Mouse (Mus musculus) ES-Bruce4 (cell line): Measurements from ENCODE around the gene Mapk1ip1l. TPM values are rescaled to one million over a fixed set of nuclear protein-coding genes. Genes with fewer than 3 reads are reported as not detected.

Experiments used
- H3K27ac ChIP-seq: 2 replicates; pipeline ENCODE4 v1.5.1; 2012; ENCODE audit warnings: low read length, inconsistent platforms; ENCODE audit not compliant: insufficient read depth
- H3K27me3 ChIP-seq: 2 replicates; pipeline ENCODE4 v1.6.1; 2012; ENCODE audit warnings: mild to moderate bottlenecking, low read length, inconsistent platforms; ENCODE audit not compliant: control insufficient read depth, poor library complexity, insufficient read depth, severe bottlenecking
- H3K36me3 ChIP-seq: 2 replicates; pipeline ENCODE4 v1.6.1; 2012; ENCODE audit warnings: inconsistent platforms, mild to moderate bottlenecking, low read length, moderate library complexity; ENCODE audit not compliant: control insufficient read depth, poor library complexity, insufficient read depth, severe bottlenecking
- H3K4me1 ChIP-seq: one replicate; pipeline ENCODE4 v1.8.1; 2011; ENCODE audit warnings: low read length; ENCODE audit not compliant: control insufficient read depth, insufficient read depth
- H3K4me3 ChIP-seq: 2 replicates; pipeline ENCODE4 v1.5.1; 2011; ENCODE audit warnings: low read depth, mild to moderate bottlenecking, low read length
- H3K9ac ChIP-seq: 2 replicates; pipeline ENCODE4 v1.6.1; 2012; ENCODE audit warnings: low read depth, mild to moderate bottlenecking, inconsistent platforms; ENCODE audit not compliant: poor library complexity, severe bottlenecking
- H3K9me3 ChIP-seq: replicated peaks from 2 replicates; pipeline ENCODE4 v1.6.1; 2012; ENCODE audit warnings: mild to moderate bottlenecking, low read length, inconsistent platforms; ENCODE audit not compliant: control insufficient read depth, poor library complexity, insufficient read depth, severe bottlenecking
- CTCF ChIP-seq: IDR thresholded peaks from one replicate; pipeline ENCODE4 v1.8.1; 2011; ENCODE audit warnings: low read depth, low read length
- EP300 ChIP-seq: IDR thresholded peaks from 2 replicates; pipeline ENCODE4 v1.6.1; 2011; ENCODE audit warnings: low read depth, low read length; ENCODE audit not compliant: insufficient read depth
- POLR2A ChIP-seq: IDR thresholded peaks from one replicate; pipeline ENCODE4 v1.8.1; 2011; ENCODE audit warnings: low read length; ENCODE audit not compliant: insufficient read depth
- polyA plus RNA-seq: library from polyadenylated mRNA; stranded (reverse); fragments of >200 nt; gene quantifications from 2 replicates; pipeline ENCODE4 v1.2.4, GENCODE M21; 2011; ENCODE audit warnings: low read depth; ENCODE audit not compliant: missing spikeins, insufficient read depth, insufficient read length

The Mapk1ip1l gene
- 204 and 215 TPM in 2 replicates for polyA plus RNA-seq

GRCm38 (mm10) chr14:47297785-47298407 is at the start of gene Mapk1ip1l:
Gene Mapk1ip1l (plus strand): TSS chr14:47298266.
- H3K4me1 ChIP-seq, result no peaks in the 10 kb centered on the region

GRCm38 (mm10) chr14:47249839-47250238 is 48.2 kb upstream of the Mapk1ip1l start:
- H3K4me3 ChIP-seq, result no peak overlapping the region
- H3K9ac ChIP-seq, result no peak overlapping the region
- peaks cover 28% of the 10 kb centered on the region for H3K36me3 ChIP-seq
- H3K27ac ChIP-seq, result no peak overlapping the region
- H3K27me3 ChIP-seq, result no peaks in the 10 kb centered on the region
- H3K4me1 ChIP-seq, result no peaks in the 10 kb centered on the region
- no peak for TF ChIP-seq EP300
- TF ChIP-seq POLR2A, result no peak
- no peaks in the 10 kb centered on the region for H3K9me3 ChIP-seq

More at GRCm38 (mm10) chr14:47297785-47298407, at the start of gene Mapk1ip1l:
- Histone ChIP-seq H3K9me3 (no peaks in the 10 kb centered on the region), H3K27me3 (no peaks in the 10 kb centered on the region), H3K27ac (peak within 1 kb of the TSS; percentile 87), H3K9ac (peak within 1 kb of the TSS; percentile 82), H3K36me3 (peaks cover 19% of the 10 kb centered on the region), H3K4me3 (peak within 1 kb of the TSS; percentile 78)
- peak; percentile 21 for TF ChIP-seq POLR2A
- peak; percentile 51; the same call in 1 of the 2 replicates for TF ChIP-seq EP300
- TF ChIP-seq CTCF, result peak; percentile 65

- no peaks in the 10 kb centered on the region for H3K4me1 ChIP-seq
- H3K4me3 ChIP-seq, result no peak overlapping the region
- TF ChIP-seq EP300, result no peak
- no peak for TF ChIP-seq POLR2A
- TF ChIP-seq CTCF, result no peak
- H3K27me3 ChIP-seq, result no peaks in the 10 kb centered on the region
- no peaks in the 10 kb centered on the region for H3K9me3 ChIP-seq
- no peak overlapping the region for H3K9ac ChIP-seq
- peaks cover 47% of the 10 kb centered on the region for H3K36me3 ChIP-seq
- no peak overlapping the region for H3K27ac ChIP-seq
Measured at GRCm38 (mm10) chr14:47264866-47265265, 33.2 kb upstream of the Mapk1ip1l start.

- peaks cover 49% of the 10 kb centered on the region for H3K36me3 ChIP-seq
- H3K9ac ChIP-seq, result no peak overlapping the region
- no peak overlapping the region for H3K4me3 ChIP-seq
- H3K9me3 ChIP-seq, result no peaks in the 10 kb centered on the region
- no peak overlapping the region for H3K27ac ChIP-seq
- no peak for TF ChIP-seq EP300
- TF ChIP-seq CTCF, result no peak
- TF ChIP-seq POLR2A, result no peak
- no peaks in the 10 kb centered on the region for H3K4me1 ChIP-seq
- H3K27me3 ChIP-seq, result no peaks in the 10 kb centered on the region
Measured at GRCm38 (mm10) chr14:47265829-47266228, 32.2 kb upstream of the Mapk1ip1l start.

GRCm38 (mm10) chr14:47269056-47269455 is 29.0 kb upstream of the Mapk1ip1l start:
- no peak overlapping the region for H3K27ac ChIP-seq

GRCm38 (mm10) chr14:47269706-47270105 is 28.4 kb upstream of the Mapk1ip1l start:
- no peaks in the 10 kb centered on the region for H3K27me3 ChIP-seq
- no peak overlapping the region for H3K4me3 ChIP-seq
- no peaks in the 10 kb centered on the region for H3K9me3 ChIP-seq
- H3K4me1 ChIP-seq, result no peaks in the 10 kb centered on the region
- no peak overlapping the region for H3K9ac ChIP-seq
- no peak overlapping the region for H3K27ac ChIP-seq
- H3K36me3 ChIP-seq, result peaks cover 57% of the 10 kb centered on the region
- TF ChIP-seq POLR2A (no peak), CTCF (no peak), EP300 (no peak)

More at GRCm38 (mm10) chr14:47269056-47269455, 29.0 kb upstream of the Mapk1ip1l start:
- no peaks in the 10 kb centered on the region for H3K4me1 ChIP-seq
- no peaks in the 10 kb centered on the region for H3K9me3 ChIP-seq
- TF ChIP-seq EP300 (no peak), POLR2A (no peak), CTCF (no peak)
- no peaks in the 10 kb centered on the region for H3K27me3 ChIP-seq
- no peak overlapping the region for H3K4me3 ChIP-seq
- peaks cover 58% of the 10 kb centered on the region for H3K36me3 ChIP-seq
- no peak overlapping the region for H3K9ac ChIP-seq
